Mouse (Mus musculus) MEL (cell line): ENCODE measurements around the gene Smc6. TPM values are rescaled to one million over a fixed set of nuclear protein-coding genes. Genes with fewer than 3 reads are reported as not detected.

Source experiments
- DNase-seq: peaks from one replicate; pipeline ENCODE4 v3.0.0; 2011; ENCODE audit warnings: low read depth, low spot score
- H3K27ac ChIP-seq: 2 replicates; pipeline ENCODE4 v1.5.1; 2012; ENCODE audit warnings: low read depth, mild to moderate bottlenecking, control low read depth, low read length, moderate library complexity; ENCODE audit not compliant: control insufficient read depth
- H3K27me3 ChIP-seq, 2 experiments: fragments of 150-350 bp in 1 of 2; sonication (generic) in 1 of 2; 2 replicates each; pipeline ENCODE4 v1.6.1; 2012; ENCODE audit warnings: low read length in 2 of 2, mild to moderate bottlenecking in 2 of 2, improper control_type of control experiment in 1 of 2, moderate library complexity in 1 of 2; ENCODE audit not compliant: insufficient read depth in 2 of 2, control insufficient read depth in 1 of 2
- H3K36me3 ChIP-seq, 2 experiments: 2 replicates each; pipeline ENCODE4 v1.6.1; 2012 to 2014; ENCODE audit warnings: low read length in 2 of 2, improper control_type of control experiment in 1 of 2, inconsistent platforms in 1 of 2, mild to moderate bottlenecking in 1 of 2; ENCODE audit not compliant: insufficient read depth in 2 of 2, control insufficient read depth in 1 of 2
- H3K4me1 ChIP-seq, 2 experiments: fragments of 150-350 bp in 1 of 2; sonication (generic) in 1 of 2; 2 replicates each; pipeline ENCODE4 v1.6.1; 2012; ENCODE audit warnings: low read length in 2 of 2, improper control_type of control experiment in 1 of 2, mild to moderate bottlenecking in 1 of 2; ENCODE audit not compliant: insufficient read depth in 2 of 2, control insufficient read depth in 1 of 2
- H3K4me3 ChIP-seq, 2 experiments: fragments of 150-350 bp in 1 of 2; sonication (generic) in 1 of 2; 2 replicates each; pipeline ENCODE4 v1.5.1; 2012; ENCODE audit warnings: low read depth in 2 of 2, low read length in 2 of 2, mild to moderate bottlenecking in 2 of 2, moderate library complexity in 2 of 2, control low read depth in 1 of 2, improper control_type of control experiment in 1 of 2; ENCODE audit not compliant: control insufficient read depth in 1 of 2, insufficient read depth in 1 of 2
- H3K79me2 ChIP-seq: 2 replicates; pipeline ENCODE4 v1.6.1; 2012; ENCODE audit warnings: mild to moderate bottlenecking, low read length, moderate library complexity; ENCODE audit not compliant: control insufficient read depth, poor library complexity, insufficient read depth
- H3K9ac ChIP-seq: 2 replicates; pipeline ENCODE4 v1.6.1; 2012; ENCODE audit warnings: low read depth, mild to moderate bottlenecking, control low read depth, low read length, moderate library complexity; ENCODE audit not compliant: control insufficient read depth, poor library complexity, severe bottlenecking
- H3K9me3 ChIP-seq: fragments of 150-350 bp; sonication (generic); replicated peaks from 2 replicates; pipeline ENCODE4 v1.6.1; 2012; ENCODE audit warnings: mild to moderate bottlenecking, low read length, improper control_type of control experiment, moderate library complexity; ENCODE audit not compliant: insufficient read depth
- CHD2 ChIP-seq: IDR thresholded peaks from 2 replicates; pipeline ENCODE4 v1.6.1; 2011; ENCODE audit warnings: low read length, improper control_type of control experiment
- CTCF ChIP-seq, 3 experiments: IDR thresholded peaks in 2 of 3; conservative IDR thresholded peaks in 1 of 3; 2 replicates each; pipeline ENCODE4 v1.5.1; 2011 to 2012; ENCODE audit warnings: low read length in 3 of 3, low read depth in 2 of 3, mild to moderate bottlenecking in 2 of 3, improper control_type of control experiment in 1 of 3, inconsistent platforms in 1 of 3, mixed read lengths in 1 of 3, moderate library complexity in 1 of 3; ENCODE audit not compliant: control insufficient read depth in 1 of 3, insufficient read depth in 1 of 3, poor library complexity in 1 of 3, severe bottlenecking in 1 of 3
- ELF1 ChIP-seq: IDR thresholded peaks from 2 replicates; pipeline ENCODE4 v1.6.1; 2014; ENCODE audit warnings: low read depth, mild to moderate bottlenecking, inconsistent platforms, low read length, improper control_type of control experiment, moderate library complexity
- EP300 ChIP-seq, 2 experiments: IDR thresholded peaks; 2 replicates each; pipeline ENCODE4 v1.6.1; 2011; ENCODE audit warnings: improper control_type of control experiment in 2 of 2, low read length in 2 of 2, low read depth in 1 of 2, mild to moderate bottlenecking in 1 of 2
- ETS1 ChIP-seq: IDR thresholded peaks from 2 replicates; pipeline ENCODE4 v1.6.1; 2012; ENCODE audit warnings: low read depth, mild to moderate bottlenecking, inconsistent platforms, low read length, improper control_type of control experiment, moderate library complexity
- GATA1 ChIP-seq: IDR thresholded peaks from 2 replicates; pipeline ENCODE4 v1.6.1; 2011; ENCODE audit warnings: low read depth, low read length, improper control_type of control experiment
- HCFC1 ChIP-seq: IDR thresholded peaks from 2 replicates; pipeline ENCODE4 v1.6.1; 2012; ENCODE audit warnings: low read depth, mild to moderate bottlenecking, inconsistent platforms, low read length, improper control_type of control experiment, moderate library complexity
- JUND ChIP-seq: IDR thresholded peaks from 2 replicates; pipeline ENCODE4 v1.6.1; 2011; ENCODE audit warnings: low read depth, mild to moderate bottlenecking, improper control_type of control experiment, low read length
- KAT2A ChIP-seq: conservative IDR thresholded peaks from 2 replicates; pipeline ENCODE4 v1.6.1; 2012; ENCODE audit warnings: low read depth, low read length, improper control_type of control experiment, inconsistent platforms
- MEF2A ChIP-seq: IDR thresholded peaks from 2 replicates; pipeline ENCODE4 v1.6.1; 2014; ENCODE audit warnings: low read depth, mild to moderate bottlenecking, inconsistent platforms, low read length, improper control_type of control experiment; ENCODE audit not compliant: poor library complexity, insufficient replicate concordance, severe bottlenecking; ENCODE audit errors: extremely low read depth
- MXI1 ChIP-seq: IDR thresholded peaks from 2 replicates; pipeline ENCODE4 v1.6.1; 2011; ENCODE audit warnings: mild to moderate bottlenecking, low read depth, low read length, improper control_type of control experiment
- MYC ChIP-seq: IDR thresholded peaks from 2 replicates; pipeline ENCODE4 v1.6.1; 2011; ENCODE audit warnings: low read depth, mild to moderate bottlenecking, low read length, improper control_type of control experiment, moderate library complexity
- NELFE ChIP-seq: IDR thresholded peaks from 2 replicates; pipeline ENCODE4 v1.6.1; 2011; ENCODE audit warnings: low read depth, low read length, improper control_type of control experiment
- NRF1 ChIP-seq: IDR thresholded peaks from 2 replicates; pipeline ENCODE4 v1.6.1; 2014; ENCODE audit warnings: low read depth, mild to moderate bottlenecking, inconsistent platforms, low read length, improper control_type of control experiment, moderate library complexity; ENCODE audit not compliant: poor library complexity, insufficient read depth, severe bottlenecking
- POLR2AphosphoS2 ChIP-seq: IDR thresholded peaks from 2 replicates; pipeline ENCODE4 v1.6.1; 2011; ENCODE audit warnings: low read length, improper control_type of control experiment
- POLR2AphosphoS5 ChIP-seq: IDR thresholded peaks from 2 replicates; pipeline ENCODE4 v1.6.1; 2012; ENCODE audit warnings: low read depth, borderline replicate concordance, mild to moderate bottlenecking, inconsistent platforms, low read length, moderate library complexity, mixed read lengths
- RAD21 ChIP-seq: IDR thresholded peaks from 2 replicates; pipeline ENCODE4 v1.6.1; 2011; ENCODE audit warnings: mild to moderate bottlenecking, low read depth, low read length, improper control_type of control experiment
- SIN3A ChIP-seq: IDR thresholded peaks from 2 replicates; pipeline ENCODE4 v1.6.1; 2012; ENCODE audit warnings: low read length, improper control_type of control experiment, inconsistent platforms
- TAL1 ChIP-seq: IDR thresholded peaks from 2 replicates; pipeline ENCODE4 v1.6.1; 2012; ENCODE audit warnings: mild to moderate bottlenecking, inconsistent platforms, low read length, moderate library complexity, mixed read lengths
- TBP ChIP-seq: IDR thresholded peaks from 2 replicates; pipeline ENCODE4 v1.8.0; 2011; ENCODE audit warnings: low read depth, low read length, improper control_type of control experiment
- UBTF ChIP-seq: IDR thresholded peaks from 2 replicates; pipeline ENCODE4 v1.6.1; 2012; ENCODE audit warnings: low read depth, mild to moderate bottlenecking, inconsistent platforms, low read length, improper control_type of control experiment, moderate library complexity, borderline replicate concordance; ENCODE audit not compliant: insufficient read depth
- USF1 ChIP-seq: IDR thresholded peaks from 2 replicates; pipeline ENCODE4 v1.6.1; 2014; ENCODE audit warnings: low read depth, mild to moderate bottlenecking, inconsistent platforms, low read length, improper control_type of control experiment, moderate library complexity
- USF2 ChIP-seq, 2 experiments: IDR thresholded peaks; 2 replicates each; pipeline ENCODE4 v1.6.1; 2011 to 2012; ENCODE audit warnings: improper control_type of control experiment in 2 of 2, low read length in 2 of 2, borderline replicate concordance in 1 of 2, inconsistent platforms in 1 of 2, low read depth in 1 of 2, mild to moderate bottlenecking in 1 of 2; ENCODE audit not compliant: insufficient read depth in 1 of 2
- ZKSCAN1 ChIP-seq: IDR thresholded peaks from 2 replicates; pipeline ENCODE4 v1.6.1; 2012; ENCODE audit warnings: low read depth, mild to moderate bottlenecking, inconsistent platforms, low read length, improper control_type of control experiment, moderate library complexity
- polyA plus RNA-seq, 2 experiments: library from polyadenylated mRNA; stranded (reverse) in 1 of 2; unstranded in 1 of 2; fragments of >175 nt in 1 of 2; fragments of >200 nt in 1 of 2; gene quantifications; 2 replicates each; pipeline versions ENCODE4 v1.2.1 to v1.2.4; 2012; ENCODE audit warnings: low replicate concordance in 2 of 2, low read depth in 1 of 2; ENCODE audit not compliant: insufficient read length in 2 of 2, insufficient read depth in 1 of 2, missing spikeins in 1 of 2
- total RNA-seq: library from RNA; depleted of rRNA; stranded (reverse); fragments of 300-350 nt; gene quantifications from 2 replicates; pipeline ENCODE4 v1.2.3, GENCODE M21; 2012

Smc6 gene
- total and polyA plus RNA-seq, 3 experiments = 46.7 to 170 (median 63.3) TPM

- no peak overlapping the region for H3K27ac ChIP-seq
- H3K9ac ChIP-seq = no peak overlapping the region
- H3K4me1 ChIP-seq = no peaks in the 10 kb centered on the region
- no peak for DNase-seq
- H3K36me3 ChIP-seq = no peaks in the 10 kb centered on the region
- no peak overlapping the region for H3K4me3 ChIP-seq
- H3K79me2 ChIP-seq = no peaks in the 10 kb centered on the region
- no peaks in the 10 kb centered on the region for H3K9me3 ChIP-seq
- H3K27me3 ChIP-seq = no peaks in the 10 kb centered on the region
- TF ChIP-seq EP300 (IDR thresholded peaks at IDR 0.05; ENCODE audit: low read depth in 1 of 2, low read length in 2 of 2) = no peak
- TF ChIP-seq USF2 (IDR thresholded peaks at IDR 0.05; ENCODE audit: borderline replicate concordance in 1 of 2, insufficient read depth in 1 of 2, low read depth in 1 of 2, low read length in 2 of 2) = no peak
- no peak for TF ChIP-seq MYC
- no peak for TF ChIP-seq NELFE
- TF ChIP-seq GATA1 = no peak
- TF ChIP-seq POLR2AphosphoS2 = no peak
- TF ChIP-seq KAT2A = no peak
- TF ChIP-seq CTCF (IDR thresholded peaks at IDR 0.05 in 2 of 3, conservative IDR thresholded peaks at IDR 0.05 in 1 of 3; ENCODE audit: control insufficient read depth in 1 of 3, insufficient read depth in 1 of 3, low read depth in 2 of 3, low read length in 3 of 3, poor library complexity in 1 of 3, severe bottlenecking in 1 of 3) = no peak
- no peak for TF ChIP-seq HCFC1
- no peak for TF ChIP-seq ETS1
- TF ChIP-seq ZKSCAN1 = no peak
- TF ChIP-seq SIN3A = no peak
- TF ChIP-seq TBP = no peak
- no peak for TF ChIP-seq CHD2
- no peak for TF ChIP-seq RAD21
- TF ChIP-seq MXI1 = no peak
- TF ChIP-seq POLR2AphosphoS5 = no peak
- TF ChIP-seq USF1 = no peak
- TF ChIP-seq ELF1 = no peak
- TF ChIP-seq NRF1 = no peak
Observed at GRCm38 (mm10) chr12:11342020-11342600, 76.4 kb downstream of the Smc6 start.

- Histone ChIP-seq H3K27ac (no peak overlapping the region), H3K4me3 (no peak overlapping the region), H3K79me2 (no peaks in the 10 kb centered on the region), H3K4me1 (no peaks in the 10 kb centered on the region), H3K9ac (no peak overlapping the region), H3K36me3 (no peaks in the 10 kb centered on the region), H3K27me3 (no peaks in the 10 kb centered on the region; a peak in 1 of 4 replicates), H3K9me3 (no peaks in the 10 kb centered on the region)
- TF ChIP-seq HCFC1 (no peak), MEF2A (no peak), USF2 (IDR thresholded peaks at IDR 0.05; ENCODE audit: borderline replicate concordance in 1 of 2, insufficient read depth in 1 of 2, low read depth in 1 of 2, low read length in 2 of 2) (no peak), JUND (no peak), CTCF (IDR thresholded peaks at IDR 0.05 in 2 of 3, conservative IDR thresholded peaks at IDR 0.05 in 1 of 3; ENCODE audit: control insufficient read depth in 1 of 3, insufficient read depth in 1 of 3, low read depth in 2 of 3, low read length in 3 of 3, poor library complexity in 1 of 3, severe bottlenecking in 1 of 3) (no peak), NRF1 (no peak), CHD2 (no peak), NELFE (no peak), KAT2A (no peak), TAL1 (no peak), ELF1 (no peak), POLR2AphosphoS2 (no peak), GATA1 (no peak), UBTF (no peak)
- no peak for DNase-seq
Observed at GRCm38 (mm10) chr12:11345963-11346362, 80.3 kb downstream of the Smc6 start.
